Mouse (Mus musculus): ENCODE measurements at regions not wholly inside any gene's neighbourhood (a gene's known extent, or its start where the extent isn't known, plus 50 kb on each side); places are given as distances from the start of the nearest gene placed in this dataset.

DNA sequence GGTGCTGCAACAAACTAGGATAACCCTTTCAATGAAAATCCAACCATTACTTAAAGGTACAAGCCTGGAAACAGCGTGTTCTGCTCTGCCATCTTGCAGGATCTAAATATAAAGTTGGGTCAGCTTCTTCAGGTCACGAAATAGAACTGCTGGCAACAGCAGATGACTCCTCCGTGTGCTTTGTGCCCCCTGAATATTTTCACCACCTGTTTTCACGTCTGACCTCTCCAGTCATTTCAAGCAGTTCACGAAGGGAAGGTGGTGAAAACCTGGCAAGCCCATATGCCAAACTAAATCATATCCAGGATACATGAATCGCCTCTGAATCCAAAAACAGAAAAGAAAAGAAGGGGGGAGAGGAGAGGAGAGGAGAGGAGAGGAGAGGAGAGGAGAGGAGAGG is 133.3 kb downstream of the 1190002N15Rik start:
- TF ChIP-seq CTCF (IDR thresholded peaks at IDR 0.05; ENCODE audit: low read depth) (no peak), EP300 (IDR thresholded peaks at IDR 0.05; ENCODE audit: low read depth) (no peak)
